Comparison of ENCODE assay signal across 28 mouse cellular contexts in genomic region chr4:101569076-101569475, GRCm38 (mm10).
A peak's percentile ranks its signal among the peaks of the same experiment; 100 is the strongest.
DNase-seq lines count a peak whose midpoint lies in the region; ATAC-seq and TF ChIP-seq lines count a peak whose summit lies in the region.
"Had no signal": no experiment of that assay in that cellular context is flagged by ENCODE, and none has a peak within 500 bp of the region (broad histone marks: within the 10 kb centered on the region; RNA-seq: fewer than 3 reads in every experiment).

No protein-coding gene starts in this region.

- no peaks in the 10 kb centered on the region for H3K27me3 ChIP-seq in forebrain, embryonic 14.5 days (replicated peaks; ENCODE audit: control insufficient read depth, insufficient read depth, low read length)
- no peaks in the 10 kb centered on the region for H3K27me3 ChIP-seq in forebrain, embryonic 11.5 days (ENCODE audit: control insufficient read depth, insufficient read depth, low read length)
- H3K27me3 ChIP-seq in midbrain, embryonic 14.5 days (ENCODE audit: control insufficient read depth, insufficient read depth, low read length) = no peaks in the 10 kb centered on the region
- no peaks in the 10 kb centered on the region for H3K27me3 ChIP-seq in kidney, adult 2 months (replicated peaks; ENCODE audit: control insufficient read depth, insufficient read depth, low read length)
- no peaks in the 10 kb centered on the region for H3K27me3 ChIP-seq in stomach, postnatal 0 days (ENCODE audit: control insufficient read depth, insufficient read depth, low read length)
- H3K27me3 ChIP-seq: CH12.LX; embryonic facial prominence, embryonic 12.5 days; forebrain, embryonic 12.5 days; heart, embryonic 13.5 days; hindbrain, embryonic 13.5 days; midbrain, embryonic 12.5 days had no signal

- 64% methylated on average over 7 of the region's 7 CpGs for WGBS in forebrain, embryonic 14.5 days
- WGBS in forebrain, embryonic 11.5 days = 61% methylated on average over 7 of the region's 7 CpGs
- 34% methylated on average over 7 of the region's 7 CpGs for WGBS in midbrain, embryonic 14.5 days
- 58% methylated on average over 7 of the region's 7 CpGs for WGBS in kidney, adult 2 months
- 69% methylated on average over 7 of the region's 7 CpGs for WGBS in stomach, postnatal 0 days

- H3K4me2 ChIP-seq in forebrain, embryonic 14.5 days (ENCODE audit: low read length) = no peak overlapping the region
- no peak overlapping the region for H3K4me2 ChIP-seq in forebrain, embryonic 11.5 days (ENCODE audit: low read depth, low read length, severe bottlenecking)
- H3K4me2 ChIP-seq in midbrain, embryonic 14.5 days (ENCODE audit: low read length) = no peak overlapping the region
- no peak overlapping the region for H3K4me2 ChIP-seq in stomach, postnatal 0 days (replicated peaks; ENCODE audit: low read depth)
- H3K4me2 ChIP-seq: embryonic facial prominence, embryonic 12.5 days; forebrain, embryonic 12.5 days; heart, embryonic 13.5 days; hindbrain, embryonic 13.5 days; limb, embryonic 12.5 days; liver, embryonic 11.5 days; midbrain, embryonic 12.5 days had no signal

- H3K4me1 ChIP-seq in forebrain, embryonic 14.5 days (ENCODE audit: control insufficient read depth, insufficient read depth, low read length) = no peaks in the 10 kb centered on the region
- no peaks in the 10 kb centered on the region for H3K4me1 ChIP-seq in forebrain, embryonic 11.5 days (replicated peaks; ENCODE audit: control insufficient read depth, insufficient read depth, low read length)
- H3K4me1 ChIP-seq in midbrain, embryonic 14.5 days (ENCODE audit: control insufficient read depth, insufficient read depth, low read length) = no peaks in the 10 kb centered on the region
- no peaks in the 10 kb centered on the region for H3K4me1 ChIP-seq in kidney, adult 2 months (ENCODE audit: control insufficient read depth, insufficient read depth, low read length)
- H3K4me1 ChIP-seq in stomach, postnatal 0 days (replicated peaks; ENCODE audit: control insufficient read depth, insufficient read depth) = no peaks in the 10 kb centered on the region
- H3K4me1 ChIP-seq: embryonic facial prominence, embryonic 12.5 days; forebrain, embryonic 12.5 days; heart, embryonic 13.5 days; limb, embryonic 12.5 days; midbrain, embryonic 12.5 days had no signal

- no peak for TF ChIP-seq POLR2A in kidney, adult 2 months (IDR thresholded peaks at IDR 0.05; ENCODE audit: low read depth, low read length)

- no peak for DNase-seq in forebrain, embryonic 14.5 days (ENCODE audit: low spot score)
- DNase-seq in forebrain, embryonic 11.5 days (ENCODE audit: low spot score) = no peak
- no peak for DNase-seq in layer of hippocampus, adult 2 months (ENCODE audit: low spot score in 2 of 2)
- DNase-seq in layer of hippocampus, adult 8-10 months (ENCODE audit: low spot score in 2 of 2) = no peak
- DNase-seq in midbrain, embryonic 14.5 days = peak; percentile 38
- no peak for DNase-seq in kidney, adult 2 months
- no peak for DNase-seq in stomach, postnatal 0 days (ENCODE audit: low spot score)
- DNase-seq: adrenal gland, adult 8-10 months; B cell, adult 2 months; cerebellum, adult 11-12 months; cerebellum, postnatal 25 days; gastrocnemius, postnatal 25 days; heart, adult 2 months; heart, postnatal 14 days; kidney, postnatal 25 days; liver, postnatal 0 days had no signal

- no peaks in the 10 kb centered on the region for H3K36me3 ChIP-seq in forebrain, embryonic 14.5 days (ENCODE audit: control insufficient read depth, insufficient read depth, low read length)
- H3K36me3 ChIP-seq in forebrain, embryonic 11.5 days (ENCODE audit: control insufficient read depth, insufficient read depth, low read length) = no peaks in the 10 kb centered on the region
- H3K36me3 ChIP-seq in midbrain, embryonic 14.5 days (ENCODE audit: control insufficient read depth, insufficient read depth, low read length) = no peaks in the 10 kb centered on the region
- H3K36me3 ChIP-seq in kidney, adult 2 months (ENCODE audit: control insufficient read depth, insufficient read depth, low read length) = no peaks in the 10 kb centered on the region
- no peaks in the 10 kb centered on the region for H3K36me3 ChIP-seq in stomach, postnatal 0 days (ENCODE audit: control insufficient read depth, insufficient read depth, low read length)
- H3K36me3 ChIP-seq: embryonic facial prominence, embryonic 12.5 days; forebrain, embryonic 12.5 days; G1E; heart, embryonic 13.5 days; hindbrain, embryonic 13.5 days; limb, embryonic 12.5 days; midbrain, embryonic 12.5 days had no signal

- H3K27ac ChIP-seq in forebrain, embryonic 14.5 days (ENCODE audit: low read depth, low read length) = peak overlapping the region; percentile 27; the same call in 1 of the 2 replicates
- H3K27ac ChIP-seq in forebrain, embryonic 11.5 days (ENCODE audit: low read depth, low read length) = no peak overlapping the region
- H3K27ac ChIP-seq in layer of hippocampus, adult 2 months = peak overlapping the region; percentile 80
- H3K27ac ChIP-seq in midbrain, embryonic 14.5 days (replicated peaks; ENCODE audit: low read depth, low read length) = no peak overlapping the region
- no peak overlapping the region for H3K27ac ChIP-seq in kidney, adult 2 months (ENCODE audit: insufficient read depth, low read depth, low read length)
- no peak overlapping the region for H3K27ac ChIP-seq in stomach, postnatal 0 days (replicated peaks)
- H3K27ac ChIP-seq: embryonic facial prominence, embryonic 12.5 days; forebrain, embryonic 12.5 days; heart, adult 2 months; heart, embryonic 13.5 days; hindbrain, embryonic 13.5 days; limb, embryonic 12.5 days; midbrain, embryonic 12.5 days had no signal

- no peak for ATAC-seq in forebrain, embryonic 14.5 days
- ATAC-seq in forebrain, embryonic 11.5 days (replicated peaks; ENCODE audit: low FRiP score) = no peak
- no peak for ATAC-seq in midbrain, embryonic 14.5 days (ENCODE audit: low FRiP score, low TSS enrichment)
- ATAC-seq in stomach, postnatal 0 days (ENCODE audit: low FRiP score, low TSS enrichment) = no peak
- ATAC-seq: intestine, embryonic 16.5 days; liver, postnatal 0 days; lung, postnatal 0 days; Patski had no signal

- H3K4me3 ChIP-seq in forebrain, embryonic 14.5 days (ENCODE audit: low read depth, low read length) = no peak overlapping the region
- H3K4me3 ChIP-seq in forebrain, embryonic 11.5 days (ENCODE audit: low read depth, low read length) = no peak overlapping the region
- no peak overlapping the region for H3K4me3 ChIP-seq in layer of hippocampus, adult 2 months
- no peak overlapping the region for H3K4me3 ChIP-seq in midbrain, embryonic 14.5 days (replicated peaks; ENCODE audit: low read depth, low read length)
- H3K4me3 ChIP-seq in kidney, adult 2 months (ENCODE audit: insufficient read depth, low read depth, low read length) = no peak overlapping the region
- no peak overlapping the region for H3K4me3 ChIP-seq in stomach, postnatal 0 days (ENCODE audit: low read depth, low read length)
- H3K4me3 ChIP-seq: embryonic facial prominence, embryonic 12.5 days; forebrain, embryonic 12.5 days; heart, adult 2 months; heart, embryonic 13.5 days; hindbrain, embryonic 13.5 days; limb, embryonic 12.5 days; midbrain, embryonic 12.5 days had no signal

- TF ChIP-seq EP300 in stomach, postnatal 0 days (optimal IDR thresholded peaks at IDR 0.05) = no peak

- H3K9me3 ChIP-seq in forebrain, embryonic 14.5 days (replicated peaks; ENCODE audit: control insufficient read depth, low read length) = no peaks in the 10 kb centered on the region
- no peaks in the 10 kb centered on the region for H3K9me3 ChIP-seq in forebrain, embryonic 11.5 days (ENCODE audit: control insufficient read depth, low read length)
- H3K9me3 ChIP-seq in midbrain, embryonic 14.5 days (ENCODE audit: control insufficient read depth, low read length) = no peaks in the 10 kb centered on the region
- no peaks in the 10 kb centered on the region for H3K9me3 ChIP-seq in stomach, postnatal 0 days (ENCODE audit: control insufficient read depth, low read length)
- H3K9me3 ChIP-seq: embryonic facial prominence, embryonic 12.5 days; forebrain, embryonic 12.5 days; G1E; heart, embryonic 13.5 days; hindbrain, embryonic 13.5 days; limb, embryonic 12.5 days; midbrain, embryonic 12.5 days had no signal

- H3K9ac ChIP-seq in forebrain, embryonic 14.5 days (ENCODE audit: low read length) = no peak overlapping the region
- no peak overlapping the region for H3K9ac ChIP-seq in forebrain, embryonic 11.5 days (ENCODE audit: low read length)
- H3K9ac ChIP-seq in midbrain, embryonic 14.5 days (replicated peaks; ENCODE audit: low read length) = no peak overlapping the region
- no peak overlapping the region for H3K9ac ChIP-seq in stomach, postnatal 0 days (ENCODE audit: low read length)
- H3K9ac ChIP-seq: embryonic facial prominence, embryonic 12.5 days; forebrain, embryonic 12.5 days; heart, embryonic 13.5 days; hindbrain, embryonic 13.5 days; limb, embryonic 12.5 days; liver, postnatal 0 days; midbrain, embryonic 12.5 days had no signal

- no peak for TF ChIP-seq CTCF in layer of hippocampus, adult 2 months (conservative IDR thresholded peaks at IDR 0.05)
- no peak for TF ChIP-seq CTCF in kidney, adult 2 months (conservative IDR thresholded peaks at IDR 0.05; ENCODE audit: insufficient read depth, insufficient read length, low read depth, low read length)
- TF ChIP-seq CTCF in stomach, postnatal 0 days (IDR thresholded peaks at IDR 0.05; ENCODE audit: low read depth) = no peak

Comparison
In these comparisons a context has a peak if more than half of its experiments do, and no peak if none do; other contexts are left out.
1. H3K27ac ChIP-seq: peak in forebrain, embryonic 14.5 days (single experiment) and layer of hippocampus, adult 2 months (single experiment); none in forebrain, embryonic 11.5 days (single experiment), midbrain, embryonic 14.5 days (single experiment), kidney, adult 2 months (single experiment) and stomach, postnatal 0 days (single experiment).